Mouse (Mus musculus) embryonic fibroblast, embryonic 13.5 days (primary cell): ENCODE data around the gene Xk.

Source experiments
- CTCF ChIP-seq: IDR thresholded peaks from 2 replicates; pipeline ENCODE4 v1.5.1; 2011; ENCODE audit warnings: mild to moderate bottlenecking, control low read depth, low read length, moderate library complexity, borderline replicate concordance; ENCODE audit not compliant: insufficient read depth
- POLR2A ChIP-seq: IDR thresholded peaks from 2 replicates; pipeline ENCODE4 v1.6.1; 2011; ENCODE audit warnings: low read depth, mild to moderate bottlenecking, control low read depth, low read length, moderate library complexity

DNA sequence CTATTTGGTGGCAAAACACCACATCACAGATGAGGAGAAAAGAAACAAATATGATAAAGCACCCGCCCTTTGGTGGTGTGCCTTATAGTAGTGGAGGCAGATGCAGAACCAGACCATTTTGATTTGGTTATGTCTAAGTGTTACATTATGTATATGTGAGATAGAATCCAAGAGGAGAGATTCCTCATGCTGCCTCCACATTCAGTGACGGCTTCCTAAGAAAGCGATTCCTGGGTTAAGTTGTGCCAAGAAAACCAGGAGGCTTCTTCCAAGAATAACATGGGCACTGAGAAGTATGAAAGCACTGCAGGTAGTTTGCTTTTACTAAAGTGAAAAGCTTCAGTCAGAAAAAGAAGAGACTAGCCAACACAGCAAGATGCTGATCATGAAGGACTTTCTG, 17.7 kb upstream of the Xk start:
- TF ChIP-seq CTCF, result no peak
- no peak for TF ChIP-seq POLR2A
